Mouse (Mus musculus) liver, embryonic 16.5 days (tissue): Measurements from ENCODE around the gene Ap1m2. TPM values are rescaled to one million over a fixed set of nuclear protein-coding genes. Genes with fewer than 3 reads are reported as not detected.
"Not testable (repeated sequence)": the region's sequence is repeated elsewhere in the genome, so short reads cannot be mapped to it uniquely, and the experiment has no call there.

ENCODE experiments used
- ATAC-seq: fragments of 200-750 bp; cut with Nextera tagmentation; 2 replicates; pipeline ENCODE4 v1.8.0; 2017; ENCODE audit warnings: low read depth, mild to moderate bottlenecking, moderate number of reproducible peaks, moderate library complexity
- H3K27ac ChIP-seq: fragments of 300-500 bp; sonication (generic); 2 replicates; pipeline ENCODE4 v1.5.1; 2014; ENCODE audit warnings: mild to moderate bottlenecking, low read length
- H3K27me3 ChIP-seq: fragments of 300-500 bp; sonication (generic); 2 replicates; pipeline ENCODE4 v1.6.1; 2014; ENCODE audit warnings: low read depth, low read length, mixed read lengths; ENCODE audit not compliant: control insufficient read depth, insufficient read depth
- H3K36me3 ChIP-seq: fragments of 300-500 bp; sonication (generic); 2 replicates; pipeline ENCODE4 v1.6.1; 2014; ENCODE audit warnings: mild to moderate bottlenecking; ENCODE audit not compliant: control insufficient read depth, insufficient read depth
- H3K4me1 ChIP-seq: fragments of 300-500 bp; sonication (generic); 2 replicates; pipeline ENCODE4 v1.6.1; 2014; ENCODE audit warnings: low read depth, low read length, mixed read lengths; ENCODE audit not compliant: control insufficient read depth
- H3K4me2 ChIP-seq: fragments of 300-500 bp; sonication (generic); 2 replicates; pipeline ENCODE4 v1.6.1; 2014; ENCODE audit warnings: low read depth, low read length, mixed read lengths
- H3K4me3 ChIP-seq: fragments of 300-500 bp; sonication (generic); 2 replicates; pipeline ENCODE4 v1.5.1; 2014; ENCODE audit warnings: low read depth, mild to moderate bottlenecking, low read length
- H3K9ac ChIP-seq: fragments of 300-500 bp; sonication (generic); 2 replicates; pipeline ENCODE4 v1.6.1; 2014; ENCODE audit warnings: low read depth, low read length
- H3K9me3 ChIP-seq: fragments of 300-500 bp; sonication (generic); replicated peaks from 2 replicates; pipeline ENCODE4 v1.6.1; 2016; ENCODE audit warnings: low read length; ENCODE audit not compliant: control insufficient read depth
- WGBS: fragments of 180-500 bp; shearing (Covaris S2); extraction: QIAGEN DNeasy Blood & Tissue Kit; methylation state at CpG from one replicate; pipeline ENCODE4 v1.1.7; 2014; ENCODE audit not compliant: insufficient replicate concordance; 5-methylcytosine and 5-hydroxymethylcytosine counted together
- polyA plus RNA-seq: library from polyadenylated mRNA; unstranded; fragments of >200 nt; fragmentation: Nextera tagmentation; extraction: Ambion mirVana; gene quantifications from 2 replicates; pipeline ENCODE4 v1.2.1, GENCODE M21; 2015

Gene Ap1m2
- polyA plus RNA-seq, 1 experiment from 2014 or later = 1.1 TPM

DNA sequence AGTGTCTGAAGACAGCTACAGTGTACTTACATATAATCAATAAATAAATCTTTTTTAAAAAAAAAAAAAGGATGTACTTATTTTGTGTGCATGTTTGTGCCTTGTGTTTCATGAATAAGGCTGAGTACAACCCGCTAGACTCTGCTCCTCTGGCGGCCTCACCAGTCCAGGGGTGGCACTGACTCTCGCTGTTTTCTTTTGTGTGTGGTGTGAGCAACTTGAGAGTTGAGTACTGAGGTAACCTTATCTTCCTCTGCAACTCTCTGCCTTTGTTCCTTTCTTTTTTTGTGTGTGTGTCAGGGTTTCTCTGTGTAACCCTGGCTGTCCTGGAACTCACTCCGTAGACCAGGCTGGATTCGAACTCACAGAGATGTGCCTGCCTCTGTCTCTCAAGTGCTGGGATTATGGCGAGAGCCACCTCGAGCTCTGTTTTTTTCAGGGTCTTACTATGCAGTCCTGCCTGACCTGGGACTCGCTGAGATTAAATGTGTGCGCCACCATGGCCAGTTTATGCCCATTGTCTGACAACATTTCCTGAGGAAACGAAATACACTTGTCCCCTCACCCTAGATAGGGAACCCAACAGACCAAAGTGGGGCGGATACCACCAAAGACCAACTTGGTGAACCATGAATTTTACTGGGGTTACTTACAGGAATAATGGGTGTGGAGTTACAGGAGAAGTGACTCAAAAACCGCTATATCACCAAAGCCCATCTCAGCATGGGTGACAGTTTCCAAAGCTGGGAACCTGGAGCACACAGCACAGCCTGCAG, 19.4 kb upstream of the Ap1m2 start:
- no peak for ATAC-seq
- 41% methylated on average over 12 of the region's 12 CpGs for WGBS
- H3K4me2 ChIP-seq = no peak overlapping the region
- peaks cover 15% of the 10 kb centered on the region for H3K4me1 ChIP-seq
- no peak overlapping the region for H3K27ac ChIP-seq
- H3K27me3 ChIP-seq = no peaks in the 10 kb centered on the region
- H3K36me3 ChIP-seq = no peaks in the 10 kb centered on the region
- H3K9me3 ChIP-seq = no peaks in the 10 kb centered on the region
- no peak overlapping the region for H3K4me3 ChIP-seq
- no peak overlapping the region for H3K9ac ChIP-seq

DNA sequence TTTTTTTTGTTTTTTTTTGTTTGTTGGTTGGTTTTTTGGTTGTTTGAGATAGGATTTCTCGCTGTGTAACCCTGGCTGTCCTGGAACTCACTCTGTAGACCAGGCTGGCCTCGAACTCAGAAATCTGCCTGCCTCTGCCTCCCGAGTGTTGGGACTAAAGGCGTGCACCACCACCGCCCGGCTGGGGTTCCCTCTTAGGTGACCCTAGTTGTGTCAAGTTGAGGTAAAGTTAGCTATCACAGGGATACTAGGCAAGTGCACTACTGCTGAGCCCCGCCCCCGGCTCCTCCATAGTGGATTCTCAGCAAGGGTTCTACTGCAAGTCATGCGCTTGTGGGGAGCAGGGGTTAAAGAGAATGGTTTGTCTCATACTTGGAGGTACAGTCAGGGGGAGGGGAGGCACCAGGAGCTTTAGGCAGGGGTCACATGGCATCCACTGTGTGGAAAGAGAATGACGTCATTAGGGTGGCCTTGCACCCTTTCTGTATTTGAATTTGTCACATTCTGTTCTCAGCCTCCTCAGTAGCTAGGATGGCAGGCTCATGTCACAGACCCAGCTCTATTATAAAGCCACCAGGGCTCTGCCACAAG, 17.7 kb upstream of the Ap1m2 start:
- Histone ChIP-seq H3K9ac (no peak overlapping the region), H3K4me3 (no peak overlapping the region), H3K36me3 (no peaks in the 10 kb centered on the region), H3K27ac (no peak overlapping the region), H3K27me3 (no peaks in the 10 kb centered on the region), H3K9me3 (no peaks in the 10 kb centered on the region), H3K4me2 (no peak overlapping the region), H3K4me1 (peaks cover 15% of the 10 kb centered on the region)
- no peak for ATAC-seq
- 76% methylated on average over 10 of the region's 10 CpGs for WGBS

DNA sequence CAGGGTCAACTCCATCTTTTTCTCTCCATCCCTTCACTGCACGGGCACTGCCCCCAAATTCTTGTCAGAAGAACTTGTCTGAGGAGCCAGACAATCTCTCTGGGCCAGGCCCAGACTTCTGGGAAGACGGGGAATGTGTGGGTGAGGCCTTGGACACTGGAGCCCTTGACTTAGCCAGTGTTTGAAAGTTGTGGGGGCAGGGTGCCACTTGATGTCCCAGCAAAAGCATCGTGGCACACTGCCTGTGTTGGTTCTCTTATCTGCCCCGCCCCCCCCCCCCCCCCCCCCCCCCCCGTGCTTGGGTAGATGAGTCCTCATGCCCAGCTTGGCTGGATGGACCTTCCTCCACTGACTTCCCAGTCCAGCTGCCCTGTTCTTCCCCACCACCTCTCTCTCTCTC, 16.9 kb upstream of the Ap1m2 start:
- no peaks in the 10 kb centered on the region for H3K9me3 ChIP-seq
- H3K4me2 ChIP-seq = no peak overlapping the region
- H3K27ac ChIP-seq = no peak overlapping the region
- 43% methylated on average over 3 of the region's 5 CpGs for WGBS
- no peak for ATAC-seq
- no peaks in the 10 kb centered on the region for H3K27me3 ChIP-seq
- H3K4me3 ChIP-seq = no peak overlapping the region
- peaks cover 15% of the 10 kb centered on the region for H3K4me1 ChIP-seq
- no peaks in the 10 kb centered on the region for H3K36me3 ChIP-seq
- no peak overlapping the region for H3K9ac ChIP-seq

GRCm38 (mm10) chr9:21328041-21328440, 15.9 kb upstream of the Ap1m2 start:
- H3K9ac ChIP-seq = no peak overlapping the region
- H3K27me3 ChIP-seq = no peaks in the 10 kb centered on the region
- H3K27ac ChIP-seq = peak overlapping the region; percentile 44; the same call in 1 of the 2 replicates
- peak overlapping the region; percentile 37; the same call in 1 of the 2 replicates for H3K4me2 ChIP-seq
- H3K4me3 ChIP-seq = no peak overlapping the region
- 39% methylated on average over 3 of the region's 3 CpGs for WGBS
- H3K36me3 ChIP-seq = no peaks in the 10 kb centered on the region
- no peak for ATAC-seq
- no peaks in the 10 kb centered on the region for H3K9me3 ChIP-seq
- H3K4me1 ChIP-seq = peaks cover 14% of the 10 kb centered on the region

GRCm38 (mm10) chr9:21327569-21327968, 15.4 kb upstream of the Ap1m2 start:
- no peak for ATAC-seq
- 27% methylated on average over 3 of the region's 3 CpGs for WGBS
- no peaks in the 10 kb centered on the region for H3K9me3 ChIP-seq
- no peak overlapping the region for H3K4me3 ChIP-seq
- H3K36me3 ChIP-seq = no peaks in the 10 kb centered on the region
- peaks cover 13% of the 10 kb centered on the region for H3K4me1 ChIP-seq
- H3K27me3 ChIP-seq = no peaks in the 10 kb centered on the region
- peak overlapping the region; percentile 50 for H3K27ac ChIP-seq
- H3K4me2 ChIP-seq = no peak overlapping the region
- no peak overlapping the region for H3K9ac ChIP-seq

DNA sequence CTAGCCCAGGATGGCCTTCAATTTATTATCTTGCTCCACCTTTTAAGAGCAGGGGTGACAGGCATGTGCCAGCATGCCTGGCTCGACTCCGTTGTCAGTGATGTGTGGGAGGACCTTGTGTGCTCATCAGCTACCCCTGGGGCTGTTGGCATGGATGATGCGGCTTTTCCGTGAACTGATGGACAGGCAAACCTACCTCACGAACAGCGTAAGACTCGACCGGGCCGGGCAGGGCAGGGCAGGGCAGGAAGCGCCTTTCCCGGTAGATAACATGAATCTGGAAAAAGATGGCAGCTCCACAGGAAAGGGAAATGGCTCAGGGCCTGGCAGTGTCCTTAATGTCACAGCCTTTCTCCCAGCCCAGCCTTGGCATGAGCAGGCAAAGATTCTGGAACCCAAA, 12.1 kb upstream of the Ap1m2 start:
- H3K27ac ChIP-seq = no peak overlapping the region
- peaks cover 27% of the 10 kb centered on the region for H3K4me1 ChIP-seq

GRCm38 (mm10) chr9:21322917-21323297, 10.8 kb upstream of the Ap1m2 start:
- not testable (repeated sequence) for ATAC-seq, H3K36me3 ChIP-seq, H3K9ac ChIP-seq, H3K27ac ChIP-seq, H3K27me3 ChIP-seq, H3K9me3 ChIP-seq, H3K4me2 ChIP-seq, H3K4me3 ChIP-seq
- 70% methylated on average over 7 of the region's 8 CpGs for WGBS
- peaks cover 30% of the 10 kb centered on the region for H3K4me1 ChIP-seq

More for the DNA sequence above, 12.1 kb upstream of the Ap1m2 start:
- Histone ChIP-seq H3K9me3 (no peaks in the 10 kb centered on the region), H3K27me3 (no peaks in the 10 kb centered on the region), H3K4me2 (no peak overlapping the region), H3K9ac (no peak overlapping the region), H3K36me3 (no peaks in the 10 kb centered on the region), H3K4me3 (no peak overlapping the region)
- no peak for ATAC-seq
- 50% methylated on average over 11 of the region's 11 CpGs for WGBS

DNA sequence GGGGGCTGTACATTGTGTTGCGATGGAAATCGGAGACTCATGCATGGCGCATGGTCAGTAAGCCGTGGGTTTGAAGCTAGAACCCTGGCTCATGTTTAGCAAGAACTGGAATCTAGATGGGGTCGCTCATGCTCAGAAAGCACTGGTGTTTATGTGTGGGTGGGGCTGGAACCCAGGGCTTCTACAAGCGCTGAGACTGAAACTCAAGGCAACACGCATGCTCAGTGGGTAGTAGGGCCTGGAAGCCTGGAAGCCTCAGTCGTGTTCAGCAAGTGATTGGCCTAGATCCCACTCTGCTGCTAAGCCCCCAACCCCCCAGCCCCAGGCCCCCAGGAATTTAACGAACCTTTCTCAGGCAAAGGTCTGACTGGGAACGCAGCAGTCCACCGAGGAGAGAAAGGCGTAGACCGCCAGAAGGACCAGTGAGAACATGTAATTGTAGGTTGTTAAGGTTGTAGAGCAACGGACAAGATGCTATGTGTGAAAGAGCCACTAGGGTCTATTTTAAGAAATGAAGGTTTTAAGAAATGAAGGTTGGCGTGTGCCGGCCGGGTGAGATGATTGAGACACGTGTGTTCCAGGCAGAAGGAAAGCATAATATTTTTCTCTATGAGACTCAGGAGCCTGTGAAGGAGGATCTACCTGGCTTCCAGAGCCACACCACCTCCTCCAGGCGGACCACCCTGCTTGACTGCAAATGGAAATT, 10.2 kb upstream of the Ap1m2 start:
- peak overlapping the region; percentile 65 for H3K4me3 ChIP-seq
- WGBS = 69% methylated on average over 19 of the region's 19 CpGs
- H3K9ac ChIP-seq = no peak overlapping the region; the same call in 1 of the 2 replicates
- peak overlapping the region; percentile 96; the same call in 1 of the 2 replicates for H3K4me2 ChIP-seq
- no peaks in the 10 kb centered on the region for H3K27me3 ChIP-seq
- H3K27ac ChIP-seq = no peak overlapping the region; the same call in 1 of the 2 replicates
- ATAC-seq = no peak
- H3K36me3 ChIP-seq = no peaks in the 10 kb centered on the region
- peaks cover 30% of the 10 kb centered on the region for H3K4me1 ChIP-seq
- no peaks in the 10 kb centered on the region for H3K9me3 ChIP-seq

DNA sequence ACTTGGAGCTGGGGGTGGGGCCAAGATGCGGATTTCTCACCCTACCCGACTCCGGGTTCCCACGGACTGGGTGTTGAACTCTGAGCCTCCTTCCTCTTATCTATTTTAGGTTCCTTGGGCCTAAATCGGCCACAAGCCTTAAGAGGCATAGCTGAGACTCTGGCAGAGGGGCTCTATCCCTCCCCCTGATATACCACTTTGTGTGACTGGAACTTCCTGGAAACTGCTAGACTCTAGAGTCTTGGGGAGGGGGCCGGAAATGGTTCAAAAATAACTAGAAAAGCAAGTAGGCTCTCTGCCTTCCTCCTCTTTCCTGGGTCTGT, 9.3 kb upstream of the Ap1m2 start:
- peaks cover 27% of the 10 kb centered on the region for H3K4me1 ChIP-seq
- peak overlapping the region; percentile 65 for H3K4me3 ChIP-seq
- WGBS = 2% methylated on average over 6 of the region's 6 CpGs
- ATAC-seq = peak; percentile 19
- H3K4me2 ChIP-seq = peak overlapping the region; percentile 96
- no peaks in the 10 kb centered on the region for H3K36me3 ChIP-seq
- H3K27me3 ChIP-seq = no peaks in the 10 kb centered on the region
- peak overlapping the region; percentile 54 for H3K27ac ChIP-seq
- no peaks in the 10 kb centered on the region for H3K9me3 ChIP-seq
- H3K9ac ChIP-seq = peak overlapping the region; percentile 58
